Mouse (Mus musculus) CD4-positive helper T cell, adult 2 months (primary cell): Measurements from ENCODE around the gene St7.
A peak's percentile ranks its signal among the peaks of the same experiment; 100 is the strongest.

Experiments used
- DNase-seq: peaks from one replicate; pipeline ENCODE4 v3.0.0-alpha.2; 2012; ENCODE audit warnings: low read depth, missing footprints, low spot score

St7 gene

GRCm38 (mm10) chr6:17887765-17888164 is 195.0 kb downstream of the St7 start:
- no peak for DNase-seq

DNA sequence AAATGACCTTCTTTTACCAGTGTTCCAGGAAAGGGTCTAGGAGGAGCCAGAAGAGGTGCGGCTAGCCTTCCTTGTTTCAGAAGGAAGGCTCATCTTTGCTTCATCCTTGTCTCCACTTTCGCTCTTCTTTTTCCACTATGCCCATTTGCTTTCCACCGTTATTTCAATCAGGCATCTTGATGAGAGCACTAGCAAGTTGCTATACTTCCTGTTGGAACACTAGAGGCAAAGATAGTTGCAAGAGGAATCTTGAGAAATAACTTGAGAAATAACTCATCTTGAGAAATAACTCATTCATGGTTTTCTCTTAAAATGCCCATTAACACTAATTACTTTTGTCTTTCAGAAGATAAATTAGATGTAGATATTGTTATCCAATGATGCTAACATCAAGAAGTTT is 202.8 kb downstream of the St7 start:
- DNase-seq: no peak

- DNase-seq: no peak
Measured at GRCm38 (mm10) chr6:17898539-17898938, 205.8 kb downstream of the St7 start.

- DNase-seq: no peak
Measured at GRCm38 (mm10) chr6:17903355-17903754, 210.6 kb downstream of the St7 start.

- no peak for DNase-seq
Measured at GRCm38 (mm10) chr6:17905776-17906175, 213.0 kb downstream of the St7 start.

GRCm38 (mm10) chr6:17906289-17906688 is 213.6 kb downstream of the St7 start:
- no peak for DNase-seq

- DNase-seq: no peak
Measured at GRCm38 (mm10) chr6:17912312-17912711, 219.6 kb downstream of the St7 start.

DNA sequence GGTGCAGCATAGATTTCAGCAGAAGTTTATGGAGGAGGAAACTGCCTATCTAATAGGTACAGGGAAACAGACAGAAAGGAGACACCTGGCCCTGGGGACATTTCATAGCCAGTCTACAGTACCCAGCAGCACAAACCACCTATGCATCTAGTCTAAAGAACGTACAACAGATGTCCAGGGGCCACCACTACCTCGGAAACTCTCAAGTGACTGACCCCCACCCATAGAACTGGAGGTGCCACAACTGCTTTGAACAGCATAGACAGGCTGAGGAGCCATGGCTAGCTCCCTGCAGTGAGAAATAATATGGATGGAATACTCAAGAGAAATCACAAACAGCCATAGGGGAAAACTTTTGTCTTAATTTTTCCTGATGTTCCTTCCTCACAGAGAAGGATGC is 220.1 kb downstream of the St7 start:
- DNase-seq: no peak

GRCm38 (mm10) chr6:17913315-17913714 is 220.6 kb downstream of the St7 start:
- DNase-seq: no peak

GRCm38 (mm10) chr6:17914300-17914699 is 221.6 kb downstream of the St7 start:
- DNase-seq: no peak

- no peak for DNase-seq
Measured at GRCm38 (mm10) chr6:17917233-17917632, 224.5 kb downstream of the St7 start.

DNA sequence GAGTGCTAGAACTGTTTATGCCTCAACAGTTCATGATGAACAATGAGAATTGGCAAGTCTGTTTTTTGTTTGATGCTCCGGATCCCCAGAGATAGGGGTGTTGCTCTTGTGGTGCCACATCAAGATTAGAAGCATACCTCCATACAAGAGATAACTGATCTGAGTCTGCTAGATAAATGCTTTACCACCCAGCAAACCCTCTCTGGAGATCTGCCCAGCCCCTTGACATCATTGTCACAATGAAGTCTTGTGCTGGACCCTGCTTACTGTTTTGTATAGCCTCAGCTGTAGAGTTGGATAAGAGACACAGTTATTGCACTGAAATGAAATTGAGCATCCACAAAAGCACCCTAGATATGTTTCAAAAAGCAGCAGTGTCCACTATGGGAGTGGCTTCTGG is 229.4 kb downstream of the St7 start:
- no peak for DNase-seq

DNA sequence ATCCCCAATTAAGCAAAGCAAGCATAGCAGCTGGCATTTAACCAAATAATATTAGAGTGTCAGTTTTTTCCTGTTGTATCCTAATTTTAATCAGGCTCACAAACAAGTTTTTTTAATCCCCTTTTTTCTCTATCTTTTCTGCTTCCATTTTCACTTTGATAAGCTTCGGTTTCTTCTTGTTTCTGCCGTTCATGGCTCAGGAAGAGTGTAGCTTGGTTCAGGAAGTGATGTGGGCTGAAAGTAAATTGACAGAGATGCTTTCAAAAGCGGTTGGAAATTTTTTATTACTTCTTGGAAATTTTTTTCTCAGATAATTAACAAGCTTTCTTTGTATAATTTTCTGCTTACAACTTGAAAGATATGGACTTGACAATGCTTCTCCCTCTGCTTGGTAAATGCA is 230.2 kb downstream of the St7 start:
- no peak for DNase-seq

DNA sequence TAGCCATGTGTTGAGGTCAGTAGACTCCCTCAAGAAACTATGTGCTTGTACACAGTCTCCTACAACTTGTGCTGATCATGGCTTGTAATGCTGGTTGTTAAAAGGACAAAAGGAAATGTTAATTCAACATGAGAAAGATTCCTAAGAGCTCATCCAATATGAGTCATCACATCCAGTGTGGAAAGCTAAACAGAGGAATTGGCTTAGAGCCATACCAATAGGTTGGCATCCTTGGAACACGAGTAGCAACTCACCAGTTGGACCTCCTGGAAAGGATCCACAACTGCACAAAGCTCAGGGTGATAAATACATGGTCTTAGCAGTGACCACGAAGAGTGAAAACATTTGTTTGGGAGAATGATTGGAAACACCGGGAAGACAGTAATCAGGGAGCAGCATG is 230.6 kb downstream of the St7 start:
- DNase-seq: no peak

DNA sequence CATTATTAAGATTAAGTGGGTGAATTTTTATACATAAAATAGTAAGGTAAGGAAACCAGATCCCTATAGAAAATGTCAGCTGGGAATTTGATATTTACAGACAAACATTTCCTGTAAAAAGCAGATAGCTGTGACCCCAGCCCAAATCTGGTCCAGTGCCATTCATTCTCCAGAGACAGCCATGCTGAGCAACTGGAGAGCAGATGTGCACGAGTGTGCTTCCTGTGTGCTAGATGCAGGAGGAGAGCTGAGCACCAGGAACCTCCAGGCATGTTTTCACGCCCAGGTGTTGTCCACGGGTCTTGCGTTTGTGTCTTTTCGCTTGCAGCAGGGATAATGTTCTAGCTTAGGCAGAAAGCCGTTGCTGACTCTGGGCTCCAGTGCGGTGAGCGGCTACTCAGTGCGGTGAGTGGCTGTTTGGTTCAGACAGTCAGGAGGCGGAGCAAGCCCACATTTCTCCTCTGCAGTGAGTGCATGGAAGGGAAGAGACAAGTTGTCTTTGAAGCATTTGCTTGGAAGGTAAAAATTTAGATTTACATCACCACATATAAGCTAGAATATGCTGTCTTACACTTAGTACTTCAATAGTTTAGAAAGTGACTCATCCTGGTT is 231.3 kb downstream of the St7 start:
- no peak for DNase-seq

- peak; percentile 15 for DNase-seq
Measured at GRCm38 (mm10) chr6:17925267-17925666, 232.5 kb downstream of the St7 start.

- no peak for DNase-seq
Measured at GRCm38 (mm10) chr6:17927746-17928145, 235.0 kb downstream of the St7 start.

GRCm38 (mm10) chr6:17931187-17931586 is 238.5 kb downstream of the St7 start:
- no peak for DNase-seq

GRCm38 (mm10) chr6:17931835-17932234 is 239.1 kb downstream of the St7 start:
- DNase-seq: no peak

- no peak for DNase-seq
Measured at GRCm38 (mm10) chr6:17932806-17933205, 240.1 kb downstream of the St7 start.

DNA sequence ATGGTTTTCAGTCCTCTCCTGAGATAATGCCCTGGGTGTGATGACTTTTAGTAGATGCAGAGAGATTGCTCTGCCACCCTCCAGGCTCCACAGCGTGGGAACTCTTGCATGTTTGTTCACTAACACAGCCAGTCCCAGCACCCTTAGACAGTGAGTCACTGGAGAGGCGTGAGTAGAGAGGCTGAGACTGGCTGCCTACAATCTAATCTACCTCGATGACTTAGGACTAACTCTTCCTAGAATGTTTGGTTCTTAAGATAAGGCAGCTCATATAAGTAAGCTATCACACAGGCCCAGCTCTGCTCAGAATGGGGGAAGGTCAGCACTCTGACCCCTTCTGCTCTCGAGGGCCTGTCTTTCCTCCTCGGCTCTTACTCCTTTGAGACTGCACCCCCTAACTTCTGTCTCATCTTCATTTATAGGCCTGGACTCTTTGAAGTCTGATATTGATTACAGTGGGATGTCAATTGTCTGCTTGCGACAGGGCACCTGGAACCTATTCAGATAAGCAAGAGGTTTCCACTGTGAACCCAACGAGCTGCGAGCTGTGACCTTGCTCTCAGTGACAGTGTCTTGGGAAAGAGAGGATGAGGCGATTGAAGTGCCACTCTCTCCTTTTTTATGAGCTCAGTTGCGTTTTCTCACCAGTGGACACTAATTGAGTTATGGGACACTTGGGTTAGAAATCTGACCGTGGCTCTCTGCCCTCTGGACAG is 246.1 kb downstream of the St7 start:
- DNase-seq: no peak

DNA sequence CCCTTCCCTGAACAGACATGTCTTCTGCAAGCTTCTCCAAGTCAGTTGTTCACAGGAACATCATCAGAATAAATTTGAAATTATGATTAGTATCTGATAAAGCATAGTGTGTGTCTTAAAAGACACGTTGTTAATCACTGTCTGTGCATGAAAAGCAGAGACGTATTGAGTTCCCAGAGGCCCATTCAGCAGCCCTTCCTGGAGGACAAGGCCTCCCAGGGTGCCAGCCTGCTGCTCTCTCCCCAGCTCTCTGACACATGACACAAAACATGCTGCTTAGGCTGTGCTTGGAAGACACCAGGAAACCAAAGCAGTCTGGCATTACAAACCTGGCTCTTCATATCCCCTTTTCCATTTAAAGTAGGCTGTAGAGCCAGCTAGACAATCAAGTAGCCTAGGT is 249.2 kb downstream of the St7 start:
- DNase-seq: no peak

DNA sequence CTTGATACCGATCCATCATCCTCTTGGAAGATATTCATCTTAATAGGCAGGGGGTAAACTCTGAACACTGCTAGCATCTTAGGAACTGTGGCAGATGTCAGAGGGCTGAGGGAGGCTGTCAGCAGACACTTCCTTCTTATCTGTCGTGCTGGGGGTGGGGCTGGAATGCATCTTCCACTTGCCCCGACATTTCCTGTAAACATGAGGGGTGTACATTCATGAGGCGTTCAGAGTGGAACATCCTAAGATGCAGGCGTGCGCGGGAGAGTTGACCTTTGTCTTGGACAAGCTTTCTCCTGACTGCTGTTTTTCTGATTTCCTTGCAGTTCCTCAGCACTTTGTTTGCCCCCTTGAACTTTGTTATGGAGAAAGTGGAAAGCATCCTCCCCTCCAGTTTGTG is 249.6 kb downstream of the St7 start:
- no peak for DNase-seq
